Mouse (Mus musculus) stomach, embryonic 15.5 days (tissue): ENCODE data around the gene Hist2h2bb. TPM values are rescaled to one million over a fixed set of nuclear protein-coding genes. Genes with fewer than 3 reads are reported as not detected.

Experiments used
- ATAC-seq: fragments of 200-750 bp; cut with Nextera tagmentation; 2 replicates; pipeline ENCODE4 v1.8.0; 2017; ENCODE audit warnings: low read depth, moderate number of reproducible peaks, moderate TSS enrichment; ENCODE audit not compliant: insufficient read depth, low FRiP score
- H3K27ac ChIP-seq: fragments of 300-500 bp; sonication (generic); 2 replicates; pipeline ENCODE4 v1.5.1; 2015; ENCODE audit warnings: mild to moderate bottlenecking, inconsistent platforms
- H3K27me3 ChIP-seq: fragments of 300-500 bp; sonication (generic); replicated peaks from 2 replicates; pipeline ENCODE4 v1.6.1; 2015; ENCODE audit warnings: inconsistent platforms
- H3K36me3 ChIP-seq: fragments of 300-500 bp; sonication (generic); 2 replicates; pipeline ENCODE4 v1.6.1; 2015; ENCODE audit warnings: inconsistent platforms
- H3K4me1 ChIP-seq: fragments of 300-500 bp; sonication (generic); 2 replicates; pipeline ENCODE4 v1.6.1; 2015; ENCODE audit warnings: inconsistent platforms
- H3K4me2 ChIP-seq: fragments of 300-500 bp; sonication (generic); 2 replicates; pipeline ENCODE4 v1.6.1; 2015; ENCODE audit warnings: mild to moderate bottlenecking, inconsistent platforms
- H3K4me3 ChIP-seq: fragments of 300-500 bp; sonication (generic); replicated peaks from 2 replicates; pipeline ENCODE4 v1.5.1; 2015; ENCODE audit warnings: inconsistent platforms
- H3K9ac ChIP-seq: fragments of 300-500 bp; sonication (generic); 2 replicates; pipeline ENCODE4 v1.6.1; 2015; ENCODE audit warnings: inconsistent platforms
- H3K9me3 ChIP-seq: fragments of 300-500 bp; sonication (generic); 2 replicates; pipeline ENCODE4 v1.6.1; 2016; ENCODE audit warnings: inconsistent platforms
- WGBS: fragments of 180-500 bp; shearing (Covaris S2); methylation state at CpG from one replicate; pipeline ENCODE4 v1.1.7; 2015; 5-methylcytosine and 5-hydroxymethylcytosine counted together
- microRNA-seq: library from miRNA; unstranded; fragments of <30 nt; microRNA quantifications from one replicate; pipeline ENCODE4, GENCODE M21; 2016
- polyA plus RNA-seq: library from polyadenylated mRNA; unstranded; fragments of >200 nt; fragmentation: Nextera tagmentation; extraction: Ambion mirVana; gene quantifications from 2 replicates; pipeline ENCODE4 v1.2.1, GENCODE M21; 2015

The Hist2h2bb gene
- polyA plus RNA-seq, 1 experiment from 2014 or later = 11.2 TPM

GRCm38 (mm10) chr3:96298360-96298759 is 28.8 kb downstream of the Hist2h2bb start:
- H3K27ac ChIP-seq = no peak overlapping the region
- H3K36me3 ChIP-seq = no peaks in the 10 kb centered on the region
- no peak overlapping the region for H3K4me2 ChIP-seq
- no peak for ATAC-seq
- H3K9me3 ChIP-seq = no peaks in the 10 kb centered on the region
- H3K27me3 ChIP-seq = no peaks in the 10 kb centered on the region
- H3K9ac ChIP-seq = no peak overlapping the region
- no peak overlapping the region for H3K4me3 ChIP-seq
- H3K4me1 ChIP-seq = no peaks in the 10 kb centered on the region
- WGBS = 92% methylated on average over 4 of the region's 4 CpGs

- no peak overlapping the region for H3K27ac ChIP-seq
- H3K4me3 ChIP-seq = no peak overlapping the region
- H3K9me3 ChIP-seq = no peaks in the 10 kb centered on the region
- no peak overlapping the region for H3K9ac ChIP-seq
- H3K36me3 ChIP-seq = no peaks in the 10 kb centered on the region
- ATAC-seq = no peak
- no peaks in the 10 kb centered on the region for H3K27me3 ChIP-seq
- H3K4me1 ChIP-seq = no peaks in the 10 kb centered on the region
- 93% methylated on average over 2 of the region's 2 CpGs for WGBS
- H3K4me2 ChIP-seq = no peak overlapping the region
Measured at GRCm38 (mm10) chr3:96299562-96299961, 30.0 kb downstream of the Hist2h2bb start.

GRCm38 (mm10) chr3:96300706-96301529 is 31.4 kb downstream of the Hist2h2bb start:
- Histone ChIP-seq H3K9me3 (no peaks in the 10 kb centered on the region), H3K4me2 (peak overlapping the region; percentile 34), H3K9ac (no peak overlapping the region), H3K27ac (no peak overlapping the region), H3K27me3 (no peaks in the 10 kb centered on the region), H3K36me3 (no peaks in the 10 kb centered on the region), H3K4me3 (peak overlapping the region; percentile 30), H3K4me1 (no peaks in the 10 kb centered on the region)
- 66% methylated on average over 26 of the region's 26 CpGs for WGBS
- no peak for ATAC-seq

DNA sequence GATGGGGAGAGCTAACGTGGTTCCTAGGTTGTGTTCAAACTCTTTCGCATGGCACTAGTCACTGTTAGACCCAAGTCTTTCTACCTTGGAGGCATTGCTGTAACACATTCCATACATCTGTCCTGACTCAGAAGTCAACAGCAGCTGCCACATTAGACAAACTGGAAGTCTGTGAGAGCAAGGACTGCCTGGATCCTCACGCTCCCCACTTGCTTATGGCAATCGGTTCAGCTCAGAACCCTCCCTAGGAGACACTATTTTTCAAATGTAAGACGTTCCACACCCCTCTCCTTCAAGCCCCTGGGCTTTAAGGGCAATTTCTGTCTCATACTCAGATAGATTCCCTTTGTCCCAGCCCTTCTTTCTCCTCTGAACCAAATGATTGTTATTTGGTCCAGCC is 32.5 kb downstream of the Hist2h2bb start:
- WGBS = 75% methylated on average over 5 of the region's 5 CpGs
- Histone ChIP-seq H3K9ac (no peak overlapping the region), H3K4me2 (no peak overlapping the region), H3K4me3 (no peak overlapping the region), H3K27me3 (no peaks in the 10 kb centered on the region), H3K9me3 (no peaks in the 10 kb centered on the region), H3K4me1 (no peaks in the 10 kb centered on the region), H3K27ac (no peak overlapping the region), H3K36me3 (no peaks in the 10 kb centered on the region)
- no peak for ATAC-seq

- H3K4me1 ChIP-seq = no peaks in the 10 kb centered on the region
- no peaks in the 10 kb centered on the region for H3K27me3 ChIP-seq
- no peaks in the 10 kb centered on the region for H3K9me3 ChIP-seq
- H3K27ac ChIP-seq = no peak overlapping the region
- H3K9ac ChIP-seq = no peak overlapping the region
- no peak for ATAC-seq
- H3K4me2 ChIP-seq = no peak overlapping the region
- WGBS = 66% methylated on average over 9 of the region's 9 CpGs
- H3K4me3 ChIP-seq = no peak overlapping the region
- no peaks in the 10 kb centered on the region for H3K36me3 ChIP-seq
Measured at GRCm38 (mm10) chr3:96306506-96306905, 37.0 kb downstream of the Hist2h2bb start.

GRCm38 (mm10) chr3:96309441-96309840 is 39.9 kb downstream of the Hist2h2bb start:
- H3K4me2 ChIP-seq = no peak overlapping the region
- H3K4me3 ChIP-seq = no peak overlapping the region
- no peaks in the 10 kb centered on the region for H3K4me1 ChIP-seq
- no peak for ATAC-seq
- H3K27ac ChIP-seq = no peak overlapping the region
- 43% methylated on average over 3 of the region's 3 CpGs for WGBS
- no peaks in the 10 kb centered on the region for H3K27me3 ChIP-seq
- no peaks in the 10 kb centered on the region for H3K36me3 ChIP-seq
- no peak overlapping the region for H3K9ac ChIP-seq
- H3K9me3 ChIP-seq = no peaks in the 10 kb centered on the region

- no peak overlapping the region for H3K4me3 ChIP-seq
Measured at GRCm38 (mm10) chr3:96312341-96313098, 43.0 kb downstream of the Hist2h2bb start.

More at GRCm38 (mm10) chr3:96312341-96313098, 43.0 kb downstream of the Hist2h2bb start:
- no peaks in the 10 kb centered on the region for H3K36me3 ChIP-seq
- no peak for ATAC-seq
- no peak overlapping the region for H3K4me2 ChIP-seq
- H3K27ac ChIP-seq = no peak overlapping the region
- H3K4me1 ChIP-seq = no peaks in the 10 kb centered on the region
- H3K27me3 ChIP-seq = no peaks in the 10 kb centered on the region
- no peak overlapping the region for H3K9ac ChIP-seq
- WGBS = 56% methylated on average over 8 of the region's 8 CpGs
- H3K9me3 ChIP-seq = no peaks in the 10 kb centered on the region

Small RNAs within 50 kb of the gene (microRNA-seq; reads per million reads assigned to microRNA genes)
- gene Gm44492 (not detected), gene Gm47311 (not detected), gene Gm47313 (not detected)

Other genes with a start within 250 kb of the Hist2h2bb start
- gene Vps45, start 211.3 kb upstream of the Hist2h2bb start, polyA plus RNA-seq = 33.9 and 35.1 TPM in 2 replicates
- gene Otud7b, start 165.2 kb upstream of the Hist2h2bb start, polyA plus RNA-seq = 20.0 and 22.3 TPM in 2 replicates
- gene Mtmr11, start 107.7 kb upstream of the Hist2h2bb start, polyA plus RNA-seq = 13.7 and 15.0 TPM in 2 replicates
- gene Sf3b4, start 97.4 kb upstream of the Hist2h2bb start, polyA plus RNA-seq = 135 and 139 TPM in 2 replicates
- gene Sv2a, start 88.6 kb upstream of the Hist2h2bb start, polyA plus RNA-seq = 5.7 and 6.4 TPM in 2 replicates
- gene Bola1, start 50.0 kb upstream of the Hist2h2bb start, polyA plus RNA-seq = 54.8 and 55.0 TPM in 2 replicates
- 0.81 TPM in 1 of 2 replicates, not detected in the other for gene Hist2h2ab, start 49.9 kb upstream of the Hist2h2bb start, polyA plus RNA-seq
- gene Hist2h2ac, start 48.9 kb upstream of the Hist2h2bb start, polyA plus RNA-seq = 11.4 and 14.5 TPM in 2 replicates
- 8.0 and 8.8 TPM in 2 replicates for gene Hist2h2be, start 48.6 kb upstream of the Hist2h2bb start, polyA plus RNA-seq
- 5.6 and 8.7 TPM in 2 replicates for gene Hist2h3c2, start 30.6 kb upstream of the Hist2h2bb start, polyA plus RNA-seq
- 50.4 and 70.5 TPM in 2 replicates for gene Hist2h2aa2, start 29.5 kb upstream of the Hist2h2bb start, polyA plus RNA-seq
- 23.0 and 26.2 TPM in 2 replicates for gene Hist2h2aa1, start 24.3 kb upstream of the Hist2h2bb start, polyA plus RNA-seq
- gene Hist2h3c1, start 23.1 kb upstream of the Hist2h2bb start, polyA plus RNA-seq = 1.9 and 2.5 TPM in 2 replicates
- 9.7 and 18.1 TPM in 2 replicates for gene Hist2h4, start 6.4 kb upstream of the Hist2h2bb start, polyA plus RNA-seq
- 62.1 and 69.4 TPM in 2 replicates for gene Hist2h3b, start 1.1 kb upstream of the Hist2h2bb start, polyA plus RNA-seq
- gene Fcgr1, start 24.2 kb downstream of the Hist2h2bb start, polyA plus RNA-seq = 3.8 and 4.4 TPM in 2 replicates
- 0.28 and 0.37 TPM in 2 replicates for gene BC107364, start 182.6 kb downstream of the Hist2h2bb start, polyA plus RNA-seq